Mouse (Mus musculus) midbrain, embryonic 16.5 days (tissue): ENCODE results near the gene Pfdn2. TPM values are rescaled to one million over a fixed set of nuclear protein-coding genes. Genes with fewer than 3 reads are reported as not detected.

Source experiments
- ATAC-seq: fragments of 200-750 bp; cut with Nextera tagmentation; 2 replicates; pipeline ENCODE4 v1.8.0; 2017; ENCODE audit warnings: moderate TSS enrichment
- H3K27ac ChIP-seq: fragments of 300-500 bp; sonication (generic); 2 replicates; pipeline ENCODE4 v1.5.1; 2014; ENCODE audit warnings: mild to moderate bottlenecking, low read length, mixed read lengths
- H3K27me3 ChIP-seq: fragments of 300-500 bp; sonication (generic); 2 replicates; pipeline ENCODE4 v1.6.1; 2014; ENCODE audit warnings: low read depth, low read length, mixed read lengths; ENCODE audit not compliant: control insufficient read depth, insufficient read depth
- H3K36me3 ChIP-seq: fragments of 300-500 bp; sonication (generic); 2 replicates; pipeline ENCODE4 v1.6.1; 2014; ENCODE audit warnings: mild to moderate bottlenecking, low read length, moderate library complexity, mixed read lengths; ENCODE audit not compliant: control insufficient read depth, insufficient read depth
- H3K4me1 ChIP-seq: fragments of 300-500 bp; sonication (generic); 2 replicates; pipeline ENCODE4 v1.6.1; 2014; ENCODE audit warnings: mild to moderate bottlenecking, low read length, mixed read lengths; ENCODE audit not compliant: control insufficient read depth, insufficient read depth
- H3K4me2 ChIP-seq: fragments of 300-500 bp; sonication (generic); 2 replicates; pipeline ENCODE4 v1.6.1; 2014; ENCODE audit warnings: mild to moderate bottlenecking, low read length, mixed read lengths
- H3K4me3 ChIP-seq: fragments of 300-500 bp; sonication (generic); 2 replicates; pipeline ENCODE4 v1.5.1; 2014; ENCODE audit warnings: low read depth, mild to moderate bottlenecking, low read length, moderate library complexity, mixed read lengths
- H3K9ac ChIP-seq: fragments of 300-500 bp; sonication (generic); 2 replicates; pipeline ENCODE4 v1.6.1; 2014; ENCODE audit warnings: low read depth, low read length, mixed read lengths
- H3K9me3 ChIP-seq: fragments of 300-500 bp; sonication (generic); replicated peaks from 2 replicates; pipeline ENCODE4 v1.6.1; 2014; ENCODE audit warnings: mild to moderate bottlenecking, low read length, mixed read lengths; ENCODE audit not compliant: control insufficient read depth, poor library complexity, severe bottlenecking
- WGBS: fragments of 180-500 bp; shearing (Covaris S2); extraction: QIAGEN DNeasy Blood & Tissue Kit; methylation state at CpG from one replicate; pipeline ENCODE4 v1.1.7; 2014; 5-methylcytosine and 5-hydroxymethylcytosine counted together
- polyA plus RNA-seq: library from polyadenylated mRNA; unstranded; fragments of >200 nt; fragmentation: Nextera tagmentation; extraction: Ambion mirVana; gene quantifications from 2 replicates; pipeline ENCODE4 v1.2.1, GENCODE M21; 2015

Gene Pfdn2
- polyA plus RNA-seq, 1 experiment from 2014 or later = 146 TPM

GRCm38 (mm10) chr1:171382096-171382620 lies 36.7 kb downstream of the Pfdn2 start:
- H3K4me2 ChIP-seq = no peak overlapping the region
- H3K36me3 ChIP-seq = no peaks in the 10 kb centered on the region
- 85% methylated on average over 11 of the region's 11 CpGs for WGBS
- H3K9me3 ChIP-seq = no peaks in the 10 kb centered on the region
- H3K27me3 ChIP-seq = no peaks in the 10 kb centered on the region
- peaks cover 3% of the 10 kb centered on the region; the same call in 1 of the 2 replicates for H3K4me1 ChIP-seq
- H3K4me3 ChIP-seq = no peak overlapping the region
- no peak for ATAC-seq
- H3K9ac ChIP-seq = no peak overlapping the region
- no peak overlapping the region for H3K27ac ChIP-seq

GRCm38 (mm10) chr1:171384361-171384760 lies 38.9 kb downstream of the Pfdn2 start:
- ATAC-seq = no peak
- Histone ChIP-seq H3K9ac (no peak overlapping the region), H3K4me1 (peaks cover 3% of the 10 kb centered on the region; the same call in 1 of the 2 replicates), H3K4me3 (no peak overlapping the region), H3K9me3 (no peaks in the 10 kb centered on the region), H3K27me3 (no peaks in the 10 kb centered on the region), H3K27ac (no peak overlapping the region), H3K4me2 (no peak overlapping the region), H3K36me3 (no peaks in the 10 kb centered on the region)
- 67% methylated on average over 9 of the region's 9 CpGs for WGBS

DNA sequence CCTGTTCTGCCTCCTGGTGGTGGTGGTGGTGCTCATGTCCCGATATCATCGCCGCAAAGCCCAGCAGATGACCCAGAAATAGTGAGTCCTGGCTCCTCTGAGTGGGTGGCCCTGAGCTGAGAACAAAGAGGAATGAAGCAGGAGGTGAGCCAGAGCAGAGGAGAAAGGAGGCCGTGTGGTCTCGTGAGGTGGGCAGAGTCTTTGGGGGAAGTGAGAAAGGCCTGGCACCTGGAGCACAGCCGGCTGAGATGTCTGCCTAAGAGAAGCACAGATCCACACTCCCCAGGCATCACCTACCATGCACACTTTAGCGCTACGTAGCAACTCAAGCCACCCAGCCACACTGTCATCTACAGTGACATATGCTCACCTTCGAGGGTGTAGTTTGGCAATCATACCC lies 39.7 kb downstream of the Pfdn2 start:
- Histone ChIP-seq H3K4me3 (no peak overlapping the region), H3K4me2 (no peak overlapping the region), H3K36me3 (no peaks in the 10 kb centered on the region), H3K27me3 (no peaks in the 10 kb centered on the region), H3K9me3 (no peaks in the 10 kb centered on the region), H3K27ac (no peak overlapping the region), H3K9ac (no peak overlapping the region), H3K4me1 (peaks cover 3% of the 10 kb centered on the region; the same call in 1 of the 2 replicates)
- 73% methylated on average over 9 of the region's 9 CpGs for WGBS
- no peak for ATAC-seq

GRCm38 (mm10) chr1:171387099-171387498 lies 41.6 kb downstream of the Pfdn2 start:
- Histone ChIP-seq H3K4me2 (no peak overlapping the region), H3K4me3 (no peak overlapping the region), H3K9me3 (no peaks in the 10 kb centered on the region), H3K4me1 (no peaks in the 10 kb centered on the region), H3K36me3 (no peaks in the 10 kb centered on the region), H3K9ac (no peak overlapping the region), H3K27ac (no peak overlapping the region), H3K27me3 (no peaks in the 10 kb centered on the region)
- no peak for ATAC-seq
- 22% methylated on average over 6 of the region's 6 CpGs for WGBS

- H3K9ac ChIP-seq = no peak within 1 kb of the TSS
- H3K27ac ChIP-seq = no peak within 1 kb of the TSS
- H3K4me1 ChIP-seq = no peaks in the 10 kb centered on the region
- no peaks in the 10 kb centered on the region for H3K9me3 ChIP-seq
- no peaks in the 10 kb centered on the region for H3K27me3 ChIP-seq
- ATAC-seq = no peak
- no peak within 1 kb of the TSS for H3K4me3 ChIP-seq
- WGBS = 83% methylated on average over 15 of the region's 15 CpGs
- H3K4me2 ChIP-seq = no peak within 1 kb of the TSS
- H3K36me3 ChIP-seq = no peaks in the 10 kb centered on the region
Observed at GRCm38 (mm10) chr1:171388376-171389102, 43.1 kb downstream of the Pfdn2 start, which contains the start of gene Arhgap30. TSS of gene Arhgap30 (plus strand) at chr1:171388954.

DNA sequence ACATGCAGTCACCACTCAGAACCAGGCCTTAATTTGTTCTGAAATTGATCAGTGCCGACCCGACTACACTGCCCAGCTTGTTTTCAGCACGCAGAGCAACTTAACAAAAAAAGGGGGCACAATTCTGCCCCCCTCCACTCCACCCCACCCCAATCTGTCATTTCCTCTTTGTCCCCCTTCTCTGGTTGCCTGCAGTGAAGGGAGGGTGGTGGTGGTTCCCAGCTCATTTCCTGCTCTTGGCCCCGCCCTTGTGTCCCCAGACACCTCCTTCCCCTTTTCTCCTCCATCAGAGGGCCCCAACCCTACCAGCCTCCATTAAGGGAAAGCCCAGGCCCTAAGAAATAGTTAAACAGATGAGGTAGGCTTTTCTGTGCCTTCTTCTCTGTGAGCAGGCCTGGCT lies 44.6 kb downstream of the Pfdn2 start:
- no peak overlapping the region for H3K4me2 ChIP-seq
- ATAC-seq = no peak
- WGBS = 88% methylated on average over 4 of the region's 4 CpGs
- H3K36me3 ChIP-seq = no peaks in the 10 kb centered on the region
- no peaks in the 10 kb centered on the region for H3K9me3 ChIP-seq
- H3K27ac ChIP-seq = no peak overlapping the region
- no peaks in the 10 kb centered on the region for H3K27me3 ChIP-seq
- H3K9ac ChIP-seq = no peak overlapping the region
- no peak overlapping the region for H3K4me3 ChIP-seq
- H3K4me1 ChIP-seq = no peaks in the 10 kb centered on the region

DNA sequence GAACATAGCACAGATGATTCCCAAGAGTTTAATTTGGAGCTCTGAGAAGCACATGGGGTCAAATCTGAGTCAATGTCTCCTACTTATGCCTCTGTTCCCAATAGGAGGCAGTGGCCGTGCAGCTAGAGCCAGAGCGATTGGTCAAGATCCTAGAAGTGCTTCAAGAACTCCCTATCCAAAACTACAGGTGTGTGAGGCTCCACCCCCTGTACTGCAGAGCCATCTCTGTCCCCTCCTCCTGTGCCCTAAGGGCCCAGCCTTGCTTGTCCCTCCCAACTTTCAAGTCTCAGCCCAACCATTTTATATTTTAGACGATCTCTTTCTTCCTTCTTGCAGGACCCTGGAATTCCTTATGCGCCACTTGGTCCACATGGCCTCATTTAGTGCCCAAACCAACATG lies 56.4 kb downstream of the Pfdn2 start:
- Histone ChIP-seq H3K4me2 (no peak overlapping the region), H3K27me3 (no peaks in the 10 kb centered on the region), H3K27ac (no peak overlapping the region), H3K9ac (no peak overlapping the region), H3K36me3 (no peaks in the 10 kb centered on the region), H3K4me1 (no peaks in the 10 kb centered on the region), H3K4me3 (no peak overlapping the region), H3K9me3 (no peaks in the 10 kb centered on the region)
- 88% methylated on average over 4 of the region's 4 CpGs for WGBS
- no peak for ATAC-seq

DNA sequence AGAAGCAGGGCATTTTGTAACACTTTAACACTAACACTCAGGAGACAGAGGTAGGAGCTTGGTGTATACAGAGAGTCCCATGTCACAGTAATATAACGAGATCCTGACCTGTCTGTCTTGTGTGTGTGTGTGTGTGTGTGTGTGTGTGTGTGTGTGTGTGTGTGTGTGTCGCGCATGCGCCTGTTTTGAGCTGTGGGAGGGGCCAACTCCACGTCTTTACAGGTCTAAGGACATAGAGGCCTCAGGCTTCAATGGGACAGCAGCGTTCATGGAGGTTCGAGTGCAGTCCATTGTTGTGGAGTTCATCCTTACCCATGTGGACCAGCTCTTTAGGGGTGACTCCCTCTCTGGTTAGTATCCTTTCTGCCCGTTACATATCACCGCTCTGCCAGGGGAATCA lies 57.5 kb downstream of the Pfdn2 start:
- H3K4me1 ChIP-seq = no peaks in the 10 kb centered on the region
- no peaks in the 10 kb centered on the region for H3K36me3 ChIP-seq
- ATAC-seq = no peak
- no peak overlapping the region for H3K9ac ChIP-seq
- no peaks in the 10 kb centered on the region for H3K9me3 ChIP-seq
- H3K27me3 ChIP-seq = peaks cover 8% of the 10 kb centered on the region
- no peak overlapping the region for H3K4me3 ChIP-seq
- 84% methylated on average over 9 of the region's 9 CpGs for WGBS
- H3K27ac ChIP-seq = no peak overlapping the region
- H3K4me2 ChIP-seq = no peak overlapping the region

DNA sequence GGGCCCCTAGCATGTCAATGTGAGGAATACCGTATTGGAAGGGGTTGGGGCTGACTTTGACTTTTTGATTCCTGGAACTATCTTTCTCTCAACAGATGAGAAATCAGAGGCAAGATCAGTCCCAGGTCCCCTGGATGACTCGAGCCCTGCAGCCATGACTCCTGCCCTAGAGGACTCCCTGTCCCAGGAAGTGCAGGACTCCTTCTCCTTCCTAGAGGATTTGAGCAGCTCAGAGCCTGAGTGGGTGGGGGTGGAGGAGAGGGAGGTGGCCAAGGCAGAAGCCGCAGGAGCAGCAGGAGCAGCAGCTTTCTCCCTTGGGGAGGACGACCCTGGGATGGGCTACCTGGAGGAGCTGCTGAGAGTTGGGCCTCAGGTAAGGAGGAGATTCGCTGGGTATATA lies 61.8 kb downstream of the Pfdn2 start:
- Histone ChIP-seq H3K27ac (no peak overlapping the region), H3K9ac (no peak overlapping the region), H3K9me3 (no peaks in the 10 kb centered on the region), H3K36me3 (no peaks in the 10 kb centered on the region), H3K4me2 (no peak overlapping the region), H3K4me1 (no peaks in the 10 kb centered on the region), H3K4me3 (no peak overlapping the region), H3K27me3 (peaks cover 17% of the 10 kb centered on the region)
- whole genome bisulfite sequencing = 85% methylated on average over 5 of the region's 5 CpGs
- no peak for ATAC-seq
